ENCODE assay signal across 8 mouse cellular contexts in genomic region chr3:40846473-40846956, GRCm38 (mm10). TPM values are rescaled to one million over a fixed set of nuclear protein-coding genes. Genes with fewer than 3 reads are reported as not detected.
DNase-seq lines count a peak whose midpoint lies in the region; ATAC-seq lines count a peak whose summit lies in the region.
"Not testable (repeated sequence)": the region's sequence is repeated elsewhere in the genome, so short reads cannot be mapped to it uniquely, and the experiment has no call there.

Gene Mfsd8 (minus strand): TSS chr3:40846886.

- peak within 1 kb of the TSS; percentile 71 to 88 for H3K27ac ChIP-seq in heart, embryonic 14.5 days (replicated peaks in 1 of 2; ENCODE audit: control insufficient read depth in 1 of 2, insufficient read depth in 1 of 2, low read depth in 2 of 2, low read length in 2 of 2)
- H3K27ac ChIP-seq in liver, embryonic 13.5 days = peak within 1 kb of the TSS; percentile 79
- peak within 1 kb of the TSS; percentile 58 for H3K27ac ChIP-seq in stomach, embryonic 16.5 days (ENCODE audit: low read length)

- not testable (repeated sequence) for H3K4me1 ChIP-seq in heart, embryonic 14.5 days (ENCODE audit: control insufficient read depth in 2 of 2, insufficient read depth in 2 of 2, low read length in 2 of 2); stomach, embryonic 16.5 days (ENCODE audit: control insufficient read depth, insufficient read depth, low read length)
- peaks cover 13% of the 10 kb centered on the region for H3K4me1 ChIP-seq in liver, embryonic 13.5 days (replicated peaks)

- peak within 1 kb of the TSS; percentile 76 for H3K9ac ChIP-seq in heart, embryonic 14.5 days (ENCODE audit: low read length)
- peak within 1 kb of the TSS; percentile 81 for H3K9ac ChIP-seq in liver, embryonic 13.5 days
- peak within 1 kb of the TSS; percentile 70 for H3K9ac ChIP-seq in stomach, embryonic 16.5 days (ENCODE audit: low read length)

- peak within 1 kb of the TSS; percentile 50 for H3K4me3 ChIP-seq in heart, embryonic 14.5 days (ENCODE audit: control insufficient read depth in 1 of 2, insufficient read depth in 1 of 2, low read depth in 1 of 2, low read length in 2 of 2)
- H3K4me3 ChIP-seq in liver, embryonic 13.5 days (replicated peaks) = peak within 1 kb of the TSS; percentile 70
- H3K4me3 ChIP-seq in stomach, embryonic 16.5 days (replicated peaks; ENCODE audit: low read length) = peak within 1 kb of the TSS; percentile 60

- not testable (repeated sequence) for H3K36me3 ChIP-seq in heart, embryonic 14.5 days (ENCODE audit: control insufficient read depth, insufficient read depth, low read length); liver, embryonic 13.5 days; stomach, embryonic 16.5 days (ENCODE audit: control insufficient read depth, insufficient read depth, low read length)

- not testable (repeated sequence) for H3K27me3 ChIP-seq in heart, embryonic 14.5 days (ENCODE audit: control insufficient read depth, insufficient read depth, low read length); liver, embryonic 13.5 days; stomach, embryonic 16.5 days (ENCODE audit: control insufficient read depth, insufficient read depth, low read length)

- peak within 1 kb of the TSS; percentile 73 for H3K4me2 ChIP-seq in heart, embryonic 14.5 days (ENCODE audit: low read length)
- peak within 1 kb of the TSS; percentile 85 for H3K4me2 ChIP-seq in liver, embryonic 13.5 days
- H3K4me2 ChIP-seq in stomach, embryonic 16.5 days (ENCODE audit: low read depth, low read length) = peak within 1 kb of the TSS; percentile 65

- peak; percentile 85 for DNase-seq in c-Kit-negative CD71-positive TER-119-positive erythroid progenitor cells, embryonic 14.5 days (ENCODE audit: low read depth, low spot score)
- peak; percentile 97 for DNase-seq in fibroblast of lung, adult 2 months (ENCODE audit: low read depth)
- peak; percentile 98 for DNase-seq in kidney, postnatal 14 days
- DNase-seq in liver, embryonic 13.5 days = peak; percentile 99
- peak; percentile 97 for DNase-seq in neural tube, embryonic 10.5 days (ENCODE audit: extremely low spot score, low spot score)

- H3K9me3 ChIP-seq in heart, embryonic 14.5 days (ENCODE audit: control insufficient read depth, low read length); liver, embryonic 13.5 days (replicated peaks); stomach, embryonic 16.5 days (replicated peaks; ENCODE audit: control insufficient read depth, low read length): not testable (repeated sequence)

- ATAC-seq in CD4-positive, CD25-positive, alpha-beta regulatory T cell, adult 4 months = peak; percentile 96
- ATAC-seq in heart, embryonic 14.5 days (ENCODE audit: insufficient number of reproducible peaks, insufficient read depth, low FRiP score, low read depth) = peak; percentile 99
- peak; percentile 98 for ATAC-seq in liver, embryonic 13.5 days (ENCODE audit: low read depth)
- ATAC-seq in stomach, embryonic 16.5 days (ENCODE audit: insufficient read depth, low FRiP score) = peak; percentile 99

- WGBS in heart, embryonic 14.5 days = under 1% methylated on average over 34 of the region's 39 CpGs
- WGBS in liver, embryonic 13.5 days (ENCODE audit: insufficient replicate concordance) = under 1% methylated on average over 39 of the region's 39 CpGs
- under 1% methylated on average over 39 of the region's 39 CpGs for WGBS in stomach, embryonic 16.5 days

RNA-seq across cellular contexts. Expression of gene Mfsd8, which starts in this region (rescaled TPM):
- polyA plus RNA-seq in CD4-positive, CD25-positive, alpha-beta regulatory T cell, adult 4 months (2017; shearing (Covaris generic)) = 10 to 100 TPM; 12.9 to 18.8 TPM
- 6.9 and 7.9 TPM in 2 replicates for polyA plus RNA-seq in heart, embryonic 14.5 days (2014; fragmentation: Nextera tagmentation; extraction: Ambion mirVana)
- polyA plus RNA-seq in liver, embryonic 13.5 days (2015; fragmentation: Nextera tagmentation; extraction: Ambion mirVana) = 3.9 and 5.0 TPM in 2 replicates
- 6.1 and 6.9 TPM in 2 replicates for polyA plus RNA-seq in stomach, embryonic 16.5 days (2015; fragmentation: Nextera tagmentation; extraction: Ambion mirVana)

Comparison
In these comparisons a context has a peak if more than half of its experiments do, and no peak if none do; other contexts are left out.
1. Peak in every context shown above with its lines: DNase-seq, ATAC-seq, H3K4me3 ChIP-seq and H3K27ac ChIP-seq.